Mouse (Mus musculus): ENCODE data around the gene Cd300a. TPM values are rescaled to one million over a fixed set of nuclear protein-coding genes. Genes with fewer than 3 reads are reported as not detected.

The Cd300a gene
- total RNA-seq (2023), result 61.7 and 68.2 TPM in 2 replicates

GRCm38 (mm10) chr11:114889991-114890518 is at the start of gene Cd300a:
Cd300a (plus strand) TSS chr11:114890041.

GRCm38 (mm10) chr11:114850452-114851268 is 39.2 kb upstream of the Cd300a start, which contains the start of gene Gprc5c:
Gprc5c (plus strand) TSS chr11:114851152.

GRCm38 (mm10) chr11:114934144-114934543 is 44.3 kb downstream of the Cd300a start, which contains the start of gene Cd300lb:
Cd300lb (minus strand) TSS chr11:114934386.

Other genes with a start within 250 kb of the Cd300a start
- 461 and 525 TPM in 2 replicates for gene Rpl38, start 221.5 kb upstream of the Cd300a start, total RNA-seq (2023)
- 0.57 and 1.3 TPM in 2 replicates for gene Ttyh2, start 214.6 kb upstream of the Cd300a start, total RNA-seq (2023)
- gene Dnaic2, start 162.6 kb upstream of the Cd300a start, total RNA-seq (2023), result not detected in 2 replicates
- gene Kif19a, start 124.7 kb upstream of the Cd300a start, total RNA-seq (2023), result 0.23 and 0.73 TPM in 2 replicates
- gene Btbd17, start 94.1 kb upstream of the Cd300a start, total RNA-seq (2023), result not detected in 2 replicates
- not detected in 2 replicates for gene Gpr142, start 91.1 kb upstream of the Cd300a start, total RNA-seq (2023)
- gene Gprc5c, start 38.9 kb upstream of the Cd300a start, total RNA-seq (2023), result 5.0 and 7.0 TPM in 2 replicates
- 114 and 127 TPM in 2 replicates for gene Cd300lb, start 44.3 kb downstream of the Cd300a start, total RNA-seq (2023)
- 0.66 TPM in 1 of 2 replicates, not detected in the other for gene Cd300c, start 79.1 kb downstream of the Cd300a start, total RNA-seq (2023)
- gene Cd300ld, start 99.9 kb downstream of the Cd300a start, total RNA-seq (2023), result 104 and 111 TPM in 2 replicates
- 61.3 and 64.0 TPM in 2 replicates for gene Cd300c2, start 111.8 kb downstream of the Cd300a start, total RNA-seq (2023)
- gene Cd300ld2, start 126.2 kb downstream of the Cd300a start, total RNA-seq (2023), result not detected in 2 replicates
- gene Cd300ld4, start 137.0 kb downstream of the Cd300a start, total RNA-seq (2023), result not detected in 2 replicates
- gene Cd300ld5, start 147.7 kb downstream of the Cd300a start, total RNA-seq (2023), result 6.3 and 17.1 TPM in 2 replicates
- gene Cd300ld3, start 158.4 kb downstream of the Cd300a start, total RNA-seq (2023), result 6.4 and 10.6 TPM in 2 replicates
- 0.36 and 0.66 TPM in 2 replicates for gene Cd300e, start 172.1 kb downstream of the Cd300a start, total RNA-seq (2023)
- gene Rab37, start 201.4 kb downstream of the Cd300a start, total RNA-seq (2023), result 11.4 and 12.3 TPM in 2 replicates
- gene Cd300lf, start 244.0 kb downstream of the Cd300a start, total RNA-seq (2023), result 194 and 231 TPM in 2 replicates

Data from neutrophil, adult 65 days (primary cell).